Mouse (Mus musculus) layer of hippocampus, postnatal 14 days (tissue): ENCODE data around the gene Pdrg1. TPM values are rescaled to one million over a fixed set of nuclear protein-coding genes. Genes with fewer than 3 reads are reported as not detected.

Experiments
- DNase-seq, 2 experiments: peaks; one replicate each; pipeline ENCODE4 v3.0.0; 2021 to 2022; ENCODE audit warnings: low spot score in 2 of 2, mixed read lengths in 1 of 2
- long read RNA-seq, 2 experiments: library from polyadenylated mRNA; stranded (forward); transcript quantifications; one replicate each; pipeline ENCODE4 v2.0.0; 2021
- total RNA-seq, 2 experiments: library from RNA; stranded (reverse); gene quantifications; 2 replicates each; pipeline ENCODE4 v1.2.3; 2021

Pdrg1 gene
- 10 to 100 TPM; 34.0 to 37.4 TPM for total RNA-seq
- long read RNA-seq, experiment 1, transcript Pdrg1-201 (5 exons, 1,273 nt), result major isoform, 22 of 27 reads
- long read RNA-seq, experiment 1, partial matches to known transcripts, result 0 of 27 reads
- long read RNA-seq, experiment 1, other reads (novel, unspliced or antisense), result 5 of 27 reads
- long read RNA-seq, experiment 2, transcript Pdrg1-201 (5 exons, 1,273 nt), result major isoform, 38 of 45 reads
- long read RNA-seq, experiment 2, partial matches to known transcripts, result 0 of 45 reads
- long read RNA-seq, experiment 2, other reads (novel, unspliced or antisense), result 7 of 45 reads

DNA sequence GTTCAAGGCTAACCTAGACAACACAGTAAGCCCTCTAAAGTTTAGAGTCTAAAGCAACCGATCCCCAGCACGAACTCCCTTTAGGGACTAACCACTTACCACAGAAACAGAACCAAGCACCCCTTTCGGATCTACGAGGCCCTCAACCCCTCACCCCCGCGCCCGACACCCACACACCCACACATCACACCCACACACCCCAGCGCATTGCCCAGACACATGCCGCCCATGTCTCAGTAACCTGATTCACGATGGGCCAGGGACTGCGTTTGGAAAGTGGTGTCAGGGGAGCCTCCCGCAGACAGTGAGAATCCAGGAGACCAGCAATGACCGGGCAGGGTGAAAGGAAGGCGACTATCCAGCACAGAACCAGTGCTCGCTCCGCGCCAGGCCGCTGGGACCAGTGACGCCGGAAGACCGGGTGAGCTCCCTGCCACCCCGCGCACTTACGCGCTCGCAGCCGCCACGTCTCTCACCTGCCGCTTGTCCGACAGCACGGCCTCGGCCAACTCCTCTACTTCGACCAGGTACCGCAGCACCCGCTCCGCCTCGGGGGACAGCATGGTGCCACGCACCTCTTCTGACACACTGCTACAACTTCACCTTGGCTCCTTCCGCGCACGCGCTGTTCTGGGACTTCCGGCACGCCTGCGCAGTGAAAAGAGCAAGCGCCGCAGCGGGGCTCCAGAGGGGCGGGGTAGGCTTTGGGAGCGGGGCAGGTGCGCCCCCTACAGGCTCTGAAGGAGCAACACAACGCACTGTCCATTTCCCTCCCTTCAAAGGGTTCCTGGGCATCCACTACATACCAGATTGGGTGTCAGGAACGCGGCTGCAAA, at the start of gene Pdrg1:
Gene Pdrg1 (minus strand): TSS at position 670 of the 836 bp plus-strand sequence.
- peak; percentile 94 to 96 for DNase-seq

DNA sequence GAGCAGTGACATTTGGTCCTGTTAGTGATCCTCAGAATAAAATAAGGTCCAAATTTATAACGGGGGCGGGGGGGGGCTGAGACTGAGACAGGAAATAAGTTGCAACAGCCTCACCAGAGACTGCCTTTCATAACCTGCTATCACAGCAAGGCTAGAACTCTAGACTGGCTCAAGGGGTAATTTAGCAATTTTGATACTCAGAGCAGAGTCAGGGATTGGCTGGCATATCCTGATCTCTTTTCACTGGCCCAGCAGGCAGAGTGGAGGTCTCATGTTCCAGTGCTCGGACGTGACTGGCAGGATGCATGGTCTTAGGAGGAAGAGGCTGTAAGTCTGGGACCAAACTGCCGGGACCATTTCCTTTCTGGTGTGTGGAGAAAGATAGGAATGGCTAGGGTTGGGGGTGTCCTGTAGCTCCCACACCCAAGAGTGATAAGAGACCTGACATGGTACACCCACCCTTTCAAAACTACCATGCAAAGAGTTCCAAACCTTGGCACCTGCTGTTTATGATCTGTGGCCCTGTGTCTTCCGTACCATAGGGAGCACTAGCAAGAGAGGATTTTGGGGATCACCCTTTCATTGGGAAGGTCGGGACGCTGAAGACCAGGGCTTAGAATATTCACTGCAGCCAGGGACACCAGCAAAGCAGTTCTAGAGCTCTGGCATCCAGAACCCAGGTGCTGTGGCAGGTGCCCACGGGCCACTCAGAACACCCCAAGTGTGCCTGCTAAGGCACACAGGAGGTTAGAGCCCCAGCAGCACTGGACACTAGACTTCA, 49.2 kb upstream of the Pdrg1 start:
- DNase-seq, result no peak

DNA sequence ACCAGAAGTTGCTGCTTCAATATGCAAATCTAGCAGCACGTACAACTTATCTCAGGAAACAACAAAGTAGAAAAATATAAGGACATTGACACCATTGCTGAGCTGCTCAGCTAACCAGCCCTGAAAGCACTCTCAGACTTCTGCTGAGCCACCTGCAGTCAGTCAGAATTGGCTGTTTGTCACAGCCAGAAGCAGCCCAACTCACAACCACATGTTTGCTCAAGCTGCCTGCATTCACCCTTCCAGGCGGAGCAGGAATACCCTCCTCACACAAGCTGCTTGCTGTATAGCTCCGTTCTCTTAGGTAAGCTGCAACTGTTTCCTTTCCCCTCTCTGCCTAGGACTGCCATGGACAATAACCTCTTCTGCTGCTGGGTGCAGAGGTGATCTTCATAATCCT, 48.2 kb upstream of the Pdrg1 start:
- peak; percentile 43 to 48 for DNase-seq

GRCm38 (mm10) chr2:153060216-153060615, 45.0 kb upstream of the Pdrg1 start:
- DNase-seq, result no peak

DNA sequence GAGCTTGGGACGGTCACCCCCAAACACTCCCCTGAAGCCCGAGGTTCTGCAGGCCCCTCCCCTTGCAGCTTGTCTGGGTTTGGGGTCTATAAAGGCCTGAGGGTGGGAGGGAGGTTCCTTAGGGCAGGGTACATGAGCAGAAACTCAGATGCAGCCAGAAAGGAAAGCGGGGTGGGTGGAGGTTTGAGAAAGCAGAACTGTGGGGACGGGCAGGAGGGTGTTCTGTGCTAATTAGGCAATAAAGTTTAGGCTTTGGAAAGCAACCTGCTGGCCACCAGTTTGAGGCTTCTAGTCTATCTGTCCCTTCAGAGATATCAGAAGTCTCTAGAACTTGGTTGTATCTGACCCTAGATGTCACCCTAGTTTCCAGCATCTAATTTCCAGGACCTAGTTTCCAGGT, 43.1 kb upstream of the Pdrg1 start:
- DNase-seq, result no peak

DNA sequence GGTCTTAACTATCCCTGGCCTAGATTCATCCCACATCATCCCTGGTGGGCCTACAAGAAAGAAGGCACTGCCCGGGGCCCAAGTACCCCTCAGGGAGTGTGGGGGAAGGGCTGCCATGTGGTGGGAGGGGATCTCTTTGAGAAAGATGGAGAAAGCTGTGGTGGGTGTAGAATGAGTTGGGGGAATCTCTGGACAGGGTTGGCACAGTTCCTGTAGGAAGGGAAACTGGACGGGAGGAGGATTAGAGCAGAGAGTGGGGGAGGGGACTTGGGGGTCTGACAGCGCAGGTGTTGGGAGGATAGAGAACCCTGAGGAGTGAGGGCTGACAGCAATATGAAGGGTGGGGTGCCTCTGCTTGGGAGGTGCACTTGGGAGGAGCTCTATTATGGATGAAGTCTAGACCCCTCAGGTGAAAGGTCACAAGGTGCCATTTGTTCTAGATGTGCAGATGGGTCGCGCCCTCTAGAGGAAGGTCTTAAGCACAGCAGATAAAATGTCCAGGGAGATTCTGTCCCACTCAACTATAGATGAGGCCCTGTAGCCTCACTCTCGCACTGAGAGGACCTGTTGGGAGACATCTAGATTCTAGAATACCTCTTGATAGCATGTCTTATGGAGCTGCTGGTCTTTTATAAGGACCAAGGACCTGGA, 40.2 kb upstream of the Pdrg1 start:
- DNase-seq, result no peak

DNA sequence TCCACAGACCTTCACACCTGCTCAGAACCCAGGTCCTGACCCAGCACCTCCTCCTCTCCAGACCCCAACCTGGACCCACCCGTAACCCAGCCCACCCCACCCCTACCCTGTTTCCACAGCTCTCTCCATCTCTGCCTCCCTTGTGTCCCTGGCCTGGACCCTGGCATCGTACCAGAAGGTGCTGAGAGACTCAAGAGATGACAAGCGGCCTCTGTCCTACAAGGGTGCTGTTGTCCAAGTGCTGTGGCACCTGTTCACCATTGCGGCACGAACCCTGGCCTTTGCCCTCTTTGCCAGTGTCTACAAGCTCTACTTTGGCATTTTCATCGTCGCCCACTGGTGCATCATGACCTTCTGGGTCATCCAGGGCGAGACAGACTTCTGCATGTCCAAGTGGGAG, 38.7 kb upstream of the Pdrg1 start:
- no peak for DNase-seq

DNA sequence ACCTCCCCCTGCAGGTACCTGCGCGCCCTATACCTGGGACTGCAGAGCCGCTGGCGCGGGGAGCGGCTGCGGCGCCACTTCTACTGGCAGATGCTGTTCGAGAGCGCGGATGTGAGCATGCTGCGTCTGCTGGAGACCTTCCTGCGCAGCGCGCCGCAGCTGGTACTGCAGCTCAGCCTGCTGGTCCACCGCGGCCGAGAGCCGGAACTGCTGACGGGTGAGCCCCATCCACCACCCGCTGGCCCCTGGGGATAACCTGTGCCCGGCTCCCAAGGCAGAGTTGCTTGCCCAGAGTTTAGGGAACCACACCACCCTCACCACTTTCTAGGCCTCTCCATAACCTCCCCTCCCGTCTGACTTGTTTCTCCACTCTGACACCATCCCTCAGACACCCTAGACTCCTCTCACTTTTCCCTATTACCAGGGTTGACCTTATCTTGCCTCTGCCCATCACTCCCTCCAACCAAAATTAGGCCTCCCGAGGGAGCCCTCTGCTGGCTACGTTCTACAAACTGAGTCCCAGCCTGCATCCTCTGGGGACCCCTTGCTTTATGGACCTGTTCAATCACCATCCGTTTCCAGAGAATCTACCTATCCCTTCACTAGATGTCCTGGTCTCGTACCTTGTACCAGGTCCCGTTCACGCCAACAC, 37.6 kb upstream of the Pdrg1 start:
- DNase-seq, result peak in 1 of 2 experiments; percentile 20

DNA sequence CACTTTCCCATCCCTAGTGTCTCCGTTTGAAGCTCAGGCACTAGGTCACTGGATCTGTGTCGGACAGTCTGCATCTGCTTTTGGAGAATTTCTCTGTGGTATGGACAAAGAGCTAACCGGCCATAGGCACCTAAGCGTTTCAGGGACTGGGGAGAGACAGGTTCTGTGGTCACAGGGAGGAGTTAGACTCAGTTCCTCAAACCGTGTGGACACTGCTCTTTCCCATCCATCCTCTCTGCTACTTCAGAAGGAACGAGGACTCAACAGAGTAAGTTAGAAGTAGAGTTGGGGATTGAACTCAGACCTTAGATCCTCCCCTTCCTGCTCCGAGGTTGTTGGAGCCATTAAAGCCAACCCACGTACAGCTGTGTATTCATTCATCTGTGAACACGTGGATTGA, 36.3 kb upstream of the Pdrg1 start:
- DNase-seq, result no peak

- DNase-seq, result no peak
Observed at GRCm38 (mm10) chr2:153051095-153051494, 35.9 kb upstream of the Pdrg1 start.

DNA sequence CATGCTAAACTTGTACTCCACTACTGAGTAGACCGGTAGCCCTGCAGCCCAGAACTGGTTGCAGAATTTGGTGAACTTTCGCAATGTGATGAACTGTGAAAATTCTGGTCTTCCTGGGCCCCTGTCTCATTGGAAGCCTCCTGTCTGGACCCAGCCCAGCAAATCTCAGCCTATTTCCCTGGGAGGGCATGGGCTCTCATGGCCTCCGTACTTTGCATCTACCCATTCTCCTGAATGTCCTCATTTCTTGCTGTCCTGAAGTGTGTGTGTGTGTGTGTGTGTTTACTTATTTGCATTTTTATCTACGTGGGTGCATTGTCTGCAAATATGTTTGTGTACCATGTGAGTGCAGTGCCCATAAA, 34.8 kb upstream of the Pdrg1 start:
- DNase-seq, result no peak

DNA sequence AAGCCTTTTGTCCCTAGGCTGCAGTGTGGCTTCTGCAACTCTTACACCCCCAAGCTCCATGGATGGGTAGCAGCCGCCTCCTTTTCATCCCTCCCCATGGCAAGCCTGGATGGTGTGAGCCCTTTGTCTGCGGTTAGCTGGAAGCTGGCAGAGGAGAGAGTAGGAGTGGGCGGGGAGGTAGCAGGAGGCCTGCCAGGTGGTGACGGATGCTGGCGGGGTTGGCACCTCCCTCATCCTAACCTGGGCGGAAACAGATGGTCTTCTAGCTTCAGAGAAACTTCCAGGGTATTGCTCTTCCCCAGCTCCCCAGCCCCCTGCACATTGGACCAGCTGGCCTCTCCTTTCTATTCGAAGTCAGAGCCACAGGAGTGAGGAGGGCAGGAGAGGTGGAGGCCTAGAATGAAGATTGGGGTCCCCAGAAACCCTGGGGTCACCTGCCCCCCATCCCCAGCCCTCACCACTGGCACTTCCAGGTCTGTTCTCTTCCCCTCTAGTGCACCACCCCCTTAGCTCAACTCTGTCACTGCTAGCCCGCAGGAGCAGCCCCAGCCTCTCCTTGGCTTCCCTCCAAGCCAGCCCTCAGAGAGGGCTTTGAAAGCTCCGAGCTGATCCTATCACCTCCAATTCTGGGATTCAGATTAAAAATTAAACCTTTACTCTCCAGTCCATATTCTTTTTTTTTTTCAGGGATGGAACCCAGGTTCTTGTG, 34.2 kb upstream of the Pdrg1 start:
- DNase-seq, result no peak

GRCm38 (mm10) chr2:153047828-153048465, 32.7 kb upstream of the Pdrg1 start:
- peak; percentile 59 to 68 for DNase-seq

- DNase-seq, result no peak
Observed at GRCm38 (mm10) chr2:153045884-153046299, 30.7 kb upstream of the Pdrg1 start.

- DNase-seq, result no peak
Observed at GRCm38 (mm10) chr2:153043886-153044285, 28.7 kb upstream of the Pdrg1 start.

- DNase-seq, result no peak
Observed at GRCm38 (mm10) chr2:153036690-153037089, 21.5 kb upstream of the Pdrg1 start.

DNA sequence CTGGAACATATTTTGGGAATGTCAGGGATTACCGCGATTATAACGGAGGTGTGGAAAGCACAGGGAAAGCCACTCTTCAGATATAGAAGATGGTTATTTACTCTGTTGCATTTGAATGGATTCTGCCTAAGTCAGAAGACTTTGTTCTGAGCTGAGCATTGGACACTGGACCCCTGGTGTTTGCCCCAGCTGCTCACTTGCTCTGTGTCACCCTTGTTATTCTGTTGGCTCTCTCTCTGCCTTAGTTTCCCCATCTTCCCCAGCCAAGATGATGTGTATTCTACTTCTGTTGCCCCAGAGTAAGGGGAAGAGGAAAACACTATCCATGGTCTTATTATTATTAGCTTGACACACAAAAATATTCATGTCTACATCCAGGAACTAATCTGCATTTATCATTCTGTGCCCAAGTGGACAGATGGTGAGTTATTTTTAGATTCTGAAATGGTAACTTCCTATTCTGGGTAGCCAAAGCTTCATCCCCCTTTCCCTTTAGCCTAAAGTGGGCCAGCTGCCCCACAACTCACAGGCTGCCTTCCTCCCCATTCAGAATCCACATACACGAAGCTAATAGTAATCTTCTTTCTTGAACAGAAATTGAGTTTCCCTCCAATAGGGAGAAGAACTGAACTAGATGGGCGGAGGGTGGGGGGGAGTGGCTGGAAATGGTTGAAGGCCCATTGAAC, 18.5 kb upstream of the Pdrg1 start:
- DNase-seq, result no peak

GRCm38 (mm10) chr2:153032973-153033372, 17.7 kb upstream of the Pdrg1 start:
- DNase-seq, result no peak
